Comparison of ENCODE assay signal across 11 mouse cellular contexts in the genomic region with DNA sequence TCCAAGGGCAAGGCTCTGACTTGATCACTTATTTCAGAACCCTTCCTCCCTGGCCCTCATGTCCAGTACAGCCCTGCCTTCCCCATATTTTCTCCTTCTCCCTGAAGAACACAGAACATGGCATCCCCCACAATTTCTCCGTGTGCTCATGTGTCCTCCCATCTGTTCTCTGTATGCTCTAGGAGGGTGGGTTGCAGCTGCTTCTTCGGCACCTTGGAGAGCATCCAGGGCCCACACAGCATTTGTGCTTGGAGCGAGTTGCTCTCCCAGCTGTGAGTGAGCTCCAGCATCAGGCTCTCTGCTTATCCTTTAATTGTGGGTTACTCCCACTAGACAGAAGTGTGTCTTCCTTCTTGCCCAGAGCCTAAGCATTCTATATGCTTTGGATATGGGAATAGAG.
DNase-seq lines count a peak whose midpoint lies in the region; ATAC-seq and TF ChIP-seq lines count a peak whose summit lies in the region.
"Had no signal": no experiment of that assay in that cellular context is flagged by ENCODE, and none has a peak within 500 bp of the region (broad histone marks: within the 10 kb centered on the region; RNA-seq: fewer than 3 reads in every experiment).

No protein-coding gene starts in this region.

- WGBS in stomach, embryonic 15.5 days, result 23% methylated on average over 3 of the region's 3 CpGs
- 12% methylated on average over 3 of the region's 3 CpGs for WGBS in stomach, postnatal 0 days
- 87% methylated on average over 3 of the region's 3 CpGs for WGBS in thymus, adult 2 months

- H3K36me3 ChIP-seq in stomach, embryonic 15.5 days, result no peaks in the 10 kb centered on the region
- H3K36me3 ChIP-seq in stomach, postnatal 0 days (ENCODE audit: control insufficient read depth, insufficient read depth, low read length), result no peaks in the 10 kb centered on the region
- no peaks in the 10 kb centered on the region for H3K36me3 ChIP-seq in thymus, adult 2 months (ENCODE audit: control insufficient read depth, insufficient read depth, low read length)
- H3K36me3 ChIP-seq: lung, embryonic 15.5 days; neural tube, embryonic 12.5 days had no signal

- no peak for TF ChIP-seq CTCF in gastrocnemius, adult 2 months (IDR thresholded peaks at IDR 0.05)
- TF ChIP-seq CTCF in stomach, postnatal 0 days (IDR thresholded peaks at IDR 0.05; ENCODE audit: low read depth), result no peak
- TF ChIP-seq CTCF in thymus, adult 2 months (IDR thresholded peaks at IDR 0.05; ENCODE audit: borderline replicate concordance, control insufficient read depth, extremely low read depth, insufficient read depth, low read length, poor library complexity), result no peak

- peaks cover 5% of the 10 kb centered on the region; the same call in 1 of the 2 replicates for H3K4me1 ChIP-seq in stomach, embryonic 15.5 days
- H3K4me1 ChIP-seq in stomach, postnatal 0 days (replicated peaks; ENCODE audit: control insufficient read depth, insufficient read depth), result no peaks in the 10 kb centered on the region
- peaks cover 2% of the 10 kb centered on the region; the same call in 1 of the 2 replicates for H3K4me1 ChIP-seq in thymus, adult 2 months (replicated peaks; ENCODE audit: control insufficient read depth, insufficient read depth, low read length)
- H3K4me1 ChIP-seq: lung, embryonic 15.5 days had no signal

- no peaks in the 10 kb centered on the region for H3K27me3 ChIP-seq in stomach, embryonic 15.5 days (replicated peaks)
- H3K27me3 ChIP-seq in stomach, postnatal 0 days (ENCODE audit: control insufficient read depth, insufficient read depth, low read length), result no peaks in the 10 kb centered on the region
- no peaks in the 10 kb centered on the region for H3K27me3 ChIP-seq in thymus, adult 2 months (ENCODE audit: control insufficient read depth, insufficient read depth, low read length)
- H3K27me3 ChIP-seq: lung, embryonic 15.5 days; neural tube, embryonic 12.5 days had no signal

- no peak overlapping the region for H3K27ac ChIP-seq in gastrocnemius, adult 2 months
- no peak overlapping the region for H3K27ac ChIP-seq in stomach, embryonic 15.5 days
- no peak overlapping the region for H3K27ac ChIP-seq in stomach, postnatal 0 days (replicated peaks)
- no peak overlapping the region for H3K27ac ChIP-seq in thymus, adult 2 months (ENCODE audit: control insufficient read depth, insufficient read depth, low read length)
- H3K27ac ChIP-seq: lung, embryonic 15.5 days; neural tube, embryonic 12.5 days had no signal

- H3K4me2 ChIP-seq in stomach, embryonic 15.5 days, result no peak overlapping the region
- no peak overlapping the region for H3K4me2 ChIP-seq in stomach, postnatal 0 days (replicated peaks; ENCODE audit: low read depth)
- H3K4me2 ChIP-seq: lung, embryonic 15.5 days; neural tube, embryonic 12.5 days had no signal

- peak; percentile 19 for DNase-seq in gastrocnemius, postnatal 25 days
- no peak for DNase-seq in gastrocnemius, adult 2 months
- no peak for DNase-seq in stomach, postnatal 0 days (ENCODE audit: low spot score)
- DNase-seq in left cerebral cortex, postnatal 10 days (ENCODE audit: extremely low spot score in 1 of 2, low spot score in 2 of 2), result peak; percentile 63 to 74
- DNase-seq in thymus, postnatal 14 days, result no peak
- no peak for DNase-seq in thymus, adult 2 months
- no peak for DNase-seq in cerebellum, adult 9-11 months

- H3K9ac ChIP-seq in stomach, embryonic 15.5 days, result no peak overlapping the region
- H3K9ac ChIP-seq in stomach, postnatal 0 days (ENCODE audit: low read length), result no peak overlapping the region
- H3K9ac ChIP-seq: lung, embryonic 15.5 days; neural tube, embryonic 12.5 days had no signal

- no peak for TF ChIP-seq POLR2A in thymus, adult 2 months (IDR thresholded peaks at IDR 0.05; ENCODE audit: control insufficient read depth, extremely low read depth, insufficient read depth, low read length, poor library complexity)

- intact Hi-C loops in gastrocnemius, adult 2 months (cut with DNase I), result no loop called here
- intact Hi-C loops in left cerebral cortex, postnatal 10 days (cut with DNase I), result no loop called here

- no peak overlapping the region for H3K4me3 ChIP-seq in gastrocnemius, adult 2 months
- H3K4me3 ChIP-seq in stomach, embryonic 15.5 days (replicated peaks), result no peak overlapping the region
- no peak overlapping the region for H3K4me3 ChIP-seq in stomach, postnatal 0 days (ENCODE audit: low read depth, low read length)
- H3K4me3 ChIP-seq in thymus, adult 2 months (ENCODE audit: control insufficient read depth, insufficient read depth, low read length), result no peak overlapping the region
- H3K4me3 ChIP-seq: lung, embryonic 15.5 days; neural tube, embryonic 12.5 days had no signal

- ATAC-seq in stomach, embryonic 15.5 days (ENCODE audit: insufficient read depth, low FRiP score, low read depth), result peak; percentile 18; the same call in 1 of the 2 replicates
- ATAC-seq in stomach, postnatal 0 days (ENCODE audit: low FRiP score, low TSS enrichment), result no peak
- ATAC-seq: intestine, embryonic 16.5 days had no signal

- no peaks in the 10 kb centered on the region for H3K9me3 ChIP-seq in stomach, embryonic 15.5 days
- no peaks in the 10 kb centered on the region for H3K9me3 ChIP-seq in stomach, postnatal 0 days (ENCODE audit: control insufficient read depth, low read length)
- H3K9me3 ChIP-seq: lung, embryonic 15.5 days; neural tube, embryonic 12.5 days had no signal

- TF ChIP-seq EP300 in stomach, postnatal 0 days (optimal IDR thresholded peaks at IDR 0.05), result no peak

Comparison
In these comparisons a context has a peak if more than half of its experiments do, and no peak if none do; other contexts are left out.
1. DNase-seq: peak in gastrocnemius, postnatal 25 days (single experiment) and left cerebral cortex, postnatal 10 days (2 of 2); none in gastrocnemius, adult 2 months (single experiment), stomach, postnatal 0 days (single experiment), thymus, postnatal 14 days (single experiment), thymus, adult 2 months (single experiment) and cerebellum, adult 9-11 months (single experiment).